Mouse (Mus musculus) kidney, adult 9 months (tissue): ENCODE measurements around the gene Mcl1.
"Not testable (repeated sequence)": the region's sequence is repeated elsewhere in the genome, so short reads cannot be mapped to it uniquely, and the experiment has no call there.

Experiments
- DNase-seq: peaks from one replicate; pipeline ENCODE4 v3.0.0; 2022

The Mcl1 gene

GRCm38 (mm10) chr3:95651033-95651373 lies 7.6 kb upstream of the Mcl1 start:
- no peak for DNase-seq

GRCm38 (mm10) chr3:95651391-95652203 lies 7.0 kb upstream of the Mcl1 start:
- no peak for DNase-seq

GRCm38 (mm10) chr3:95652204-95652811 lies 6.3 kb upstream of the Mcl1 start:
- DNase-seq, result no peak

GRCm38 (mm10) chr3:95652871-95653270 lies 5.7 kb upstream of the Mcl1 start:
- DNase-seq, result no peak

- no peak for DNase-seq
Measured at GRCm38 (mm10) chr3:95653473-95654034, 5.0 kb upstream of the Mcl1 start.

GRCm38 (mm10) chr3:95654371-95654770 lies 4.2 kb upstream of the Mcl1 start:
- DNase-seq, result not testable (repeated sequence)

- DNase-seq, result no peak
Measured at GRCm38 (mm10) chr3:95655437-95655836, 3.2 kb upstream of the Mcl1 start.

- DNase-seq, result no peak
Measured at GRCm38 (mm10) chr3:95657108-95657507, 1.5 kb upstream of the Mcl1 start.

- DNase-seq, result no peak
Measured at GRCm38 (mm10) chr3:95657711-95658110, 877 bp upstream of the Mcl1 start.

- DNase-seq, result peak; percentile 81
Measured at GRCm38 (mm10) chr3:95658868-95659712, 502 bp downstream of the Mcl1 start.

- DNase-seq, result no peak
Measured at GRCm38 (mm10) chr3:95659948-95660347, 1.4 kb downstream of the Mcl1 start.

GRCm38 (mm10) chr3:95660788-95661478 lies 2.3 kb downstream of the Mcl1 start:
- no peak for DNase-seq

GRCm38 (mm10) chr3:95661945-95662715 lies 3.5 kb downstream of the Mcl1 start:
- peak; percentile 83 for DNase-seq

GRCm38 (mm10) chr3:95662724-95663449 lies 4.3 kb downstream of the Mcl1 start:
- no peak for DNase-seq

GRCm38 (mm10) chr3:95663486-95663885 lies 4.9 kb downstream of the Mcl1 start:
- DNase-seq, result no peak

GRCm38 (mm10) chr3:95663969-95664608 lies 5.5 kb downstream of the Mcl1 start:
- no peak for DNase-seq

GRCm38 (mm10) chr3:95664940-95665352 lies 6.4 kb downstream of the Mcl1 start:
- DNase-seq, result no peak

- DNase-seq, result no peak
Measured at GRCm38 (mm10) chr3:95666124-95666844, 7.7 kb downstream of the Mcl1 start.

GRCm38 (mm10) chr3:95667521-95667920 lies 8.9 kb downstream of the Mcl1 start:
- DNase-seq, result no peak

- peak; percentile 84 for DNase-seq
Measured at GRCm38 (mm10) chr3:95668026-95668425, 9.4 kb downstream of the Mcl1 start.
